Mouse (Mus musculus) forebrain, embryonic 14.5 days (tissue): ENCODE data around the gene Ccdc28b. TPM values are rescaled to one million over a fixed set of nuclear protein-coding genes. Genes with fewer than 3 reads are reported as not detected.
A peak's percentile ranks its signal among the peaks of the same experiment; 100 is the strongest.

ENCODE experiments used
- ATAC-seq: fragments of 200-750 bp; cut with Nextera tagmentation; 2 replicates; pipeline ENCODE4 v1.8.0; 2017; ENCODE audit warnings: mild to moderate bottlenecking, moderate library complexity
- DNase-seq: peaks from one replicate; pipeline ENCODE4 v3.0.0-alpha.2; 2015; ENCODE audit warnings: low spot score
- H3K27ac ChIP-seq: fragments of 300-500 bp; sonication (generic); 2 replicates; pipeline ENCODE4 v1.5.1; 2014; ENCODE audit warnings: low read depth, mild to moderate bottlenecking, control low read depth, low read length, moderate library complexity
- H3K27me3 ChIP-seq: fragments of 300-500 bp; sonication (generic); replicated peaks from 2 replicates; pipeline ENCODE4 v1.6.1; 2014; ENCODE audit warnings: low read length, control low read depth, mixed read lengths; ENCODE audit not compliant: control insufficient read depth, insufficient read depth
- H3K36me3 ChIP-seq: fragments of 300-500 bp; sonication (generic); 2 replicates; pipeline ENCODE4 v1.6.1; 2014; ENCODE audit warnings: low read length, control low read depth; ENCODE audit not compliant: control insufficient read depth, insufficient read depth
- H3K4me1 ChIP-seq: fragments of 300-500 bp; sonication (generic); 2 replicates; pipeline ENCODE4 v1.6.1; 2014; ENCODE audit warnings: antibody characterized with exemption, low read length, control low read depth; ENCODE audit not compliant: control insufficient read depth, insufficient read depth
- H3K4me2 ChIP-seq: fragments of 300-500 bp; sonication (generic); 2 replicates; pipeline ENCODE4 v1.6.1; 2014; ENCODE audit warnings: mild to moderate bottlenecking, control low read depth, low read length
- H3K4me3 ChIP-seq: fragments of 300-500 bp; sonication (generic); 2 replicates; pipeline ENCODE4 v1.5.1; 2014; ENCODE audit warnings: low read depth, low read length, control low read depth
- H3K9ac ChIP-seq: fragments of 300-500 bp; sonication (generic); 2 replicates; pipeline ENCODE4 v1.6.1; 2014; ENCODE audit warnings: mild to moderate bottlenecking, low read length, control low read depth, moderate library complexity
- H3K9me3 ChIP-seq: fragments of 300-500 bp; sonication (generic); replicated peaks from 2 replicates; pipeline ENCODE4 v1.6.1; 2016; ENCODE audit warnings: low read length, control low read depth, mixed read lengths; ENCODE audit not compliant: control insufficient read depth
- WGBS: fragments of 180-500 bp; shearing (Covaris S2); extraction: QIAGEN DNeasy Blood & Tissue Kit; methylation state at CpG from one replicate; pipeline ENCODE4 v1.1.7; 2014; 5-methylcytosine and 5-hydroxymethylcytosine counted together
- polyA plus RNA-seq: library from polyadenylated mRNA; unstranded; fragments of >200 nt; fragmentation: Nextera tagmentation; extraction: Ambion mirVana; gene quantifications from 2 replicates; pipeline ENCODE4 v1.2.1, GENCODE M21; 2014

Gene Ccdc28b
- polyA plus RNA-seq, 1 experiment from 2014 or later, result 112 TPM

DNA sequence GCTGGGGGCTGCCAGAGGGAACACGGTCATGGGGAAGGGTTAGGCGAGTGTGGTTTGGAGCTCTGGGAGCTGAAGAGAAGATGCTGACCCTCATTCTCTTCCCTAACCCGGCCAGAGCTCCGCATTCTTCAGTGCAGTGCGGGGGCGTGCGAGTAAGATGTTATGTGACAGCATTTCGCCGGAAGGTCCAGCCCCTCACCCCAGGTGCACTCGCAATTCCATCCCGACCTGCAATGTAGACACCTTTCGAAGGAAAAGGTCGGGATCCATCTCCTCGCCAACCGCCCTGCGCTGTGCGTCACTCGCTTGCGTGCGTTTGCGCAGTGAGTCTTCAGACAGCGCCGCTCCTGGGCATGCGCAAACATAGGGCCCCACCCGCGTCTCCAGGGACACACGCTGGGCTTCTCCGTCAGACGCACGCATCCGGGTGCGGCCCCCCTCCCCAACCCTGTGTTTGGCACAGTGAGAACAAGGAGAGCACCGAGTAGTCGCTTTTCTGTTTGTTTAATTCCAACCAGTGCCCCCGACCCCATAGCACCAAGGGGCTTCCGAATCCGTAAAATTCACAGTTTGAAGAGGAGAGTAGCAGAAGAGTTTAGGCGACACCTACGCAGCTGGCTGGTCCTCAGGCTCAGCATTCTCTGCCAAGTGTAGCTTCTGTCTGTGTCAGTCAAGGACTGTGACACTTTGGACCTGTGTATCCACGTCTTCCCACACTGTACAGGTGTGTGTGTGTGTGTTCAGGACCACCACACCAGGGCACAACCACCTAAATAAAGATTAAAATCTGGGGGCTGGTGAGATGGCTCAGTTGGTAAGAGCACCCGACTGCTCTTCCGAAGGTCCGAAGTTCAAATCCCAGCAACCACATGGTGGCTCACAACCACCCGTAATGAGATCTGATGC, 4.7 kb downstream of the Ccdc28b start, which contains the start of gene Iqcc:
Gene Iqcc (minus strand): TSS at position 314 of the 906 bp plus-strand sequence.
- peak within 1 kb of the TSS; percentile 91 for H3K9ac ChIP-seq
- H3K27ac ChIP-seq, result peak within 1 kb of the TSS; percentile 84
- peaks cover 18% of the 10 kb centered on the region for H3K4me1 ChIP-seq
- H3K4me3 ChIP-seq, result peak within 1 kb of the TSS; percentile 65
- H3K27me3 ChIP-seq, result no peaks in the 10 kb centered on the region
- DNase-seq (peak; percentile 97), ATAC-seq (peak; percentile 91)
- H3K36me3 ChIP-seq, result peaks cover 17% of the 10 kb centered on the region; the same call in 1 of the 2 replicates
- H3K4me2 ChIP-seq, result peak within 1 kb of the TSS; percentile 93
- WGBS, result 4% methylated on average over 43 of the region's 44 CpGs
- H3K9me3 ChIP-seq, result no peaks in the 10 kb centered on the region

DNA sequence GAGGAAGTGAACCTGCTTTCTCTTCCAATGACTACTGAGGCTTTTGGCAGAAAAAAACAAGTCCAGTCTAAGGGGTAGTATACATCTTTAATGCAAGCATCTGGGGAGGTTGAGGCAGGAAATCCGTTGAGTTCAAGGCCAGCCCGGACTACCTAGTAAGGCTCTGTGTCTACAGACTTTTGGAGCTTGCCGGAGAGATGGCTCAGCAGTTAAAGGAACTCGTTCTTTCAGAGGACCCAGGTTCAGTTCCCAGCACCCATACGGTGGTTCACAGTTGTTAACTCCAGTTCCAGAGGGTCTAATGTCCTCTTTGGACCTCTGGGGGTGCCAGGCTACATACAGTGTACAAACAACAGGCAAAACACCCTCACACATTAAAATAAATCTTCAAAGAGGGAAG, 5.7 kb downstream of the Ccdc28b start:
- peak overlapping the region; percentile 93 for H3K4me2 ChIP-seq
- H3K9me3 ChIP-seq, result no peaks in the 10 kb centered on the region
- H3K36me3 ChIP-seq, result peaks cover 17% of the 10 kb centered on the region; the same call in 1 of the 2 replicates
- peak overlapping the region; percentile 91 for H3K9ac ChIP-seq
- no peaks in the 10 kb centered on the region for H3K27me3 ChIP-seq
- peaks cover 16% of the 10 kb centered on the region for H3K4me1 ChIP-seq
- H3K4me3 ChIP-seq, result peak overlapping the region; percentile 65
- 98% methylated on average over 5 of the region's 5 CpGs for WGBS
- DNase-seq (no peak), ATAC-seq (no peak)
- no peak overlapping the region for H3K27ac ChIP-seq

DNA sequence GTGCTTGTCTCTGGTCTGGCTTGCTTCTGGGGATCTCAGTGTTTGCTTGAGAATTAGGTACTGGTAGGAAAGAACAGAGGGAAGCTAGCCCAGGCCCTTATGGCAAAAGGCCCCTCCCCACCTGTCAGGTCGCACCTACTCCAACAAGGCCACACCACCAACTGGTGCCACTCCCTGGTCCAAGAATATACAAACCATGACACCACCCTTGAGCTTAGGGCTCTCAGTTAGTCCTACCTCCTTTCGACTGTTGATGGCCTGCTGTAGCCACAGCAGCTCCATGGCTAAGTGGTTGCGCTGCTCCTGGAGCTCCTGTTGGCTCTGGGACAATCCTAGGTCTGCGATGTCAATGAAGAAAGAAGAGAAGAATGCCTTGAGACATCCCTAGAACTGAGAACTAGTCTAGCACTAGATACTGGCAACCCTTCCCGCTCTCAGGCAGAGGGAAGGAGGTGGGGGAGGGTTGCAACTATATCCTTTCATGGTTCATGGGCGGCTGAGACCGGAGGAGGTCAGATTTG, 6.6 kb downstream of the Ccdc28b start:
- Histone ChIP-seq H3K27ac (no peak overlapping the region), H3K4me2 (no peak overlapping the region), H3K27me3 (no peaks in the 10 kb centered on the region), H3K9ac (no peak overlapping the region), H3K4me3 (no peak overlapping the region), H3K36me3 (peaks cover 17% of the 10 kb centered on the region; the same call in 1 of the 2 replicates), H3K9me3 (no peaks in the 10 kb centered on the region), H3K4me1 (peaks cover 8% of the 10 kb centered on the region)
- DNase-seq (no peak), ATAC-seq (no peak)
- WGBS, result 97% methylated on average over 7 of the region's 7 CpGs

- Histone ChIP-seq H3K4me1 (peaks cover 4% of the 10 kb centered on the region; the same call in 1 of the 2 replicates), H3K4me3 (no peak overlapping the region), H3K36me3 (peaks cover 17% of the 10 kb centered on the region; the same call in 1 of the 2 replicates), H3K27ac (no peak overlapping the region), H3K9ac (no peak overlapping the region), H3K9me3 (no peaks in the 10 kb centered on the region), H3K4me2 (no peak overlapping the region), H3K27me3 (no peaks in the 10 kb centered on the region)
- WGBS, result 95% methylated on average over 3 of the region's 3 CpGs
- ATAC-seq, result no peak
- no peak for DNase-seq
Observed at GRCm38 (mm10) chr4:129616631-129617030, 7.1 kb downstream of the Ccdc28b start.

- H3K36me3 ChIP-seq, result peaks cover 14% of the 10 kb centered on the region; the same call in 1 of the 2 replicates
- H3K27ac ChIP-seq, result no peak overlapping the region
- no peaks in the 10 kb centered on the region for H3K9me3 ChIP-seq
- no peak overlapping the region for H3K4me3 ChIP-seq
- H3K9ac ChIP-seq, result no peak overlapping the region
- DNase-seq (no peak), ATAC-seq (no peak)
- H3K4me2 ChIP-seq, result no peak overlapping the region
- no peaks in the 10 kb centered on the region for H3K27me3 ChIP-seq
- 89% methylated on average over 9 of the region's 9 CpGs for WGBS
- peaks cover 4% of the 10 kb centered on the region; the same call in 1 of the 2 replicates for H3K4me1 ChIP-seq
Observed at GRCm38 (mm10) chr4:129615801-129616290, 7.9 kb downstream of the Ccdc28b start.

GRCm38 (mm10) chr4:129614093-129614492, 9.7 kb downstream of the Ccdc28b start, which contains the start of gene Dcdc2b:
TSS of gene Dcdc2b (minus strand) at chr4:129614257.
- DNase-seq, result peak; percentile 42
- WGBS, result 72% methylated on average over 6 of the region's 6 CpGs

DNA sequence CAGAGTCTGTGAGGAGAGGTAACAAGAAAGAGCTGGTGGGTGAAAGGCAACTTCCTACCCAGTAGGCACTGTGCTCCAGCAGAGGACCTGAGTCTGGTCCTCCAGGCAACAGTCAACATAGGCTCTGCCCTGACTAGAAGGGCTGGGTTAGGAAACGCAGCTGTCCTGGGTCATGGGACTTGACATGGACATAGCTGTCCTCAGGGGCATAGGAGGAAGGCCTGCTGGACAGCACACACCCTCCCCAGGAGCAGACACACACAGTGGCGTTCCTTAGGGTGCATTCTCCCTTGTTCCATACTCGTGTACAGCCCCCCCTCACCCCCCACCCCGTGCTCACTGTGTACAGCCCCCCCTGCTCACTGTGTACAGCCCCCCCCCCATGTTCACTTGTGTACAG, 13.3 kb downstream of the Ccdc28b start:
- Histone ChIP-seq H3K4me3 (no peak overlapping the region), H3K9me3 (no peaks in the 10 kb centered on the region), H3K4me2 (no peak overlapping the region), H3K27me3 (no peaks in the 10 kb centered on the region), H3K9ac (no peak overlapping the region), H3K36me3 (peaks cover 32% of the 10 kb centered on the region), H3K4me1 (no peaks in the 10 kb centered on the region), H3K27ac (no peak overlapping the region)
- ATAC-seq (no peak), DNase-seq (no peak)
- WGBS, result 72% methylated on average over 4 of the region's 4 CpGs

More at GRCm38 (mm10) chr4:129614093-129614492, 9.7 kb downstream of the Ccdc28b start, which contains the start of gene Dcdc2b:
- no peak for ATAC-seq
- Histone ChIP-seq H3K9ac (no peak within 1 kb of the TSS), H3K9me3 (no peaks in the 10 kb centered on the region), H3K27ac (no peak within 1 kb of the TSS), H3K4me2 (no peak within 1 kb of the TSS), H3K36me3 (peaks cover 17% of the 10 kb centered on the region), H3K4me3 (no peak within 1 kb of the TSS), H3K4me1 (peaks cover 4% of the 10 kb centered on the region; the same call in 1 of the 2 replicates), H3K27me3 (no peaks in the 10 kb centered on the region)

GRCm38 (mm10) chr4:129610026-129610425, 13.7 kb downstream of the Ccdc28b start:
- Histone ChIP-seq H3K9me3 (no peaks in the 10 kb centered on the region), H3K27ac (no peak overlapping the region), H3K36me3 (peaks cover 32% of the 10 kb centered on the region), H3K4me3 (no peak overlapping the region), H3K4me1 (no peaks in the 10 kb centered on the region), H3K27me3 (no peaks in the 10 kb centered on the region), H3K9ac (no peak overlapping the region), H3K4me2 (no peak overlapping the region)
- WGBS, result 87% methylated on average over 4 of the region's 4 CpGs
- ATAC-seq, result no peak
- no peak for DNase-seq
